Mouse (Mus musculus): ENCODE results near the gene Enthd1. TPM values are rescaled to one million over a fixed set of nuclear protein-coding genes. Genes with fewer than 3 reads are reported as not detected.

Enthd1 gene
- polyA plus RNA-seq, 1 experiment from 2014 or later, result not detected

DNA sequence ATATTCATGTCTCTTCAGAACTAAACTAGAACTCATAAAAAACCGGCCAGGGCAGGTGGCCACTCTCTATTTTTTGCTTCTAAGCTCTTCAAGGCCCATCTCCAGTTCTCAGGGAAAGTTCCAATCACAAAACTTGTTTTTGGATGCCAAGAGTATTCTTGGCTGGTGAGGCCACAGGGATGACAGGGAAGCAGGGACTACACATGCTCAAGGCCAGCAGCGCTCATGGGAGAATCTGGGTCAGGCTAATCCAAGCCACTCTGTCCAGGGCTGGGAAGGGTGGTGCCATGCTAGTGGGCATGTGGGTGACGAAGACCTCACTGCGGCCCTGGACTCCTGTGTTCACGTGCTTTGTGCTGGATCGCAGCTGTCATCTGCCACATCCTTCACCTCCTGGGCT lies 110.5 kb downstream of the Enthd1 start:
- Histone ChIP-seq H3K9ac (ENCODE audit: low read depth, low read length) (no peak overlapping the region), H3K27ac (ENCODE audit: low read depth, low read length) (no peak overlapping the region), H3K4me2 (ENCODE audit: low read length) (no peak overlapping the region), H3K36me3 (ENCODE audit: control insufficient read depth, insufficient read depth, low read length) (no peaks in the 10 kb centered on the region), H3K4me3 (ENCODE audit: low read length) (no peak overlapping the region), H3K27me3 (replicated peaks; ENCODE audit: control insufficient read depth, insufficient read depth, low read length) (no peaks in the 10 kb centered on the region), H3K4me1 (ENCODE audit: control insufficient read depth, insufficient read depth, low read depth, low read length) (no peaks in the 10 kb centered on the region), H3K9me3 (ENCODE audit: control insufficient read depth, low read length) (no peaks in the 10 kb centered on the region)
- 71% methylated on average over 6 of the region's 6 CpGs for WGBS
- ATAC-seq, result no peak

GRCm38 (mm10) chr15:80452425-80452824 lies 112.5 kb downstream of the Enthd1 start:
- H3K4me3 ChIP-seq (ENCODE audit: low read length), result no peak overlapping the region
- no peaks in the 10 kb centered on the region for H3K9me3 ChIP-seq (ENCODE audit: control insufficient read depth, low read length)
- no peak overlapping the region for H3K9ac ChIP-seq (ENCODE audit: low read depth, low read length)
- no peaks in the 10 kb centered on the region for H3K27me3 ChIP-seq (replicated peaks; ENCODE audit: control insufficient read depth, insufficient read depth, low read length)
- no peak overlapping the region for H3K4me2 ChIP-seq (ENCODE audit: low read length)
- 33% methylated on average over 16 of the region's 16 CpGs for WGBS
- no peak for ATAC-seq
- no peaks in the 10 kb centered on the region for H3K4me1 ChIP-seq (ENCODE audit: control insufficient read depth, insufficient read depth, low read depth, low read length)
- H3K27ac ChIP-seq (ENCODE audit: low read depth, low read length), result no peak overlapping the region
- H3K36me3 ChIP-seq (ENCODE audit: control insufficient read depth, insufficient read depth, low read length), result no peaks in the 10 kb centered on the region

- Histone ChIP-seq H3K27me3 (replicated peaks; ENCODE audit: control insufficient read depth, insufficient read depth, low read length) (no peaks in the 10 kb centered on the region), H3K4me1 (ENCODE audit: control insufficient read depth, insufficient read depth, low read depth, low read length) (no peaks in the 10 kb centered on the region), H3K9ac (ENCODE audit: low read depth, low read length) (no peak overlapping the region), H3K36me3 (ENCODE audit: control insufficient read depth, insufficient read depth, low read length) (no peaks in the 10 kb centered on the region), H3K4me2 (ENCODE audit: low read length) (no peak overlapping the region), H3K9me3 (ENCODE audit: control insufficient read depth, low read length) (no peaks in the 10 kb centered on the region), H3K27ac (ENCODE audit: low read depth, low read length) (no peak overlapping the region), H3K4me3 (ENCODE audit: low read length) (no peak overlapping the region)
- 76% methylated on average over 15 of the region's 15 CpGs for WGBS
- ATAC-seq, result no peak
These were observed 118.8 kb downstream of the Enthd1 start for GRCm38 (mm10) chr15:80445956-80446687.

DNA sequence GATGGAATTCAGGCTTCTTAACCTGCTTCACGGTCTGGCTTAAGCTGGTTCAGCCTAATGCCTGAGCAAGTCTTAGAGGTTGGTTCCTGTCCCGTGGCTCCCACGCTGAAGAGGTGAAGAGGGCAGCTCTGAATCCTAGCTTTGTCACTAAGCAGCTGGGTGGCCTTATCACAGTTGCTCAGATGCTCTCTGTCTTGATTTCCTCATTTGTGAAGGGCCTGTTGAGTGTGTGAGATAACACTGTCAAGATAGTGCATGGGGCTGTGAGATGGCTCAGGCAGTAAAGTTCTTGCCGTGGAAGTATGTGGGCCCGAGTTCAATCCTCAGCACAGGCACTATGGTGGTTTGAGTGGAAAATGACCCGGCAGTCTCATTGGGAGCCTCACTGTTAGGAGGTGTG lies 124.8 kb downstream of the Enthd1 start:
- Histone ChIP-seq H3K9me3 (ENCODE audit: control insufficient read depth, low read length) (no peaks in the 10 kb centered on the region), H3K9ac (ENCODE audit: low read depth, low read length) (no peak overlapping the region), H3K36me3 (ENCODE audit: control insufficient read depth, insufficient read depth, low read length) (no peaks in the 10 kb centered on the region), H3K4me1 (ENCODE audit: control insufficient read depth, insufficient read depth, low read depth, low read length) (no peaks in the 10 kb centered on the region), H3K4me2 (ENCODE audit: low read length) (no peak overlapping the region), H3K27ac (ENCODE audit: low read depth, low read length) (no peak overlapping the region), H3K27me3 (replicated peaks; ENCODE audit: control insufficient read depth, insufficient read depth, low read length) (no peaks in the 10 kb centered on the region), H3K4me3 (ENCODE audit: low read length) (no peak overlapping the region)
- ATAC-seq, result no peak
- 85% methylated on average over 6 of the region's 6 CpGs for WGBS

DNA sequence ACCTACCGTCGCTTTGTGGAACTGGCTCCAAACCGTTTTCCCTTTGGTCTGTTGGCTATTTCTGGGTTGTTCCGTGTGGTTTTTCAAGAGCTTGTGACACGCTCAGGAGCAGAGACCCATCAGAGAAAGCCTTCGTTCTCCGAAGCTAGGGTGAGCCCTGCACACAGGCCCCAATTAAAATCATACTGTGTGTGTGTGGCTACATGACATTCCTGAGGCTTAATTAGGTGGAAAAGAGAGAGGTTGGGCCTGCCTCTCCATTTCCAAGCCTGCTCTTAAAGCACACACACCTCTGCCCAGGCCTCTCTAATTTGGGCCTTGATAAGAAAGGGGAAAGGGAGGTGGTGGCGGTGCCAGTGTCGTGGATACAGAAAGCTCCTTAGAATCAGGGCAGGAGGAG lies 126.5 kb downstream of the Enthd1 start:
- Histone ChIP-seq H3K9me3 (ENCODE audit: control insufficient read depth, low read length) (no peaks in the 10 kb centered on the region), H3K4me3 (ENCODE audit: low read length) (no peak overlapping the region), H3K27ac (ENCODE audit: low read depth, low read length) (no peak overlapping the region), H3K36me3 (ENCODE audit: control insufficient read depth, insufficient read depth, low read length) (no peaks in the 10 kb centered on the region), H3K9ac (ENCODE audit: low read depth, low read length) (no peak overlapping the region), H3K4me1 (ENCODE audit: control insufficient read depth, insufficient read depth, low read depth, low read length) (no peaks in the 10 kb centered on the region), H3K4me2 (ENCODE audit: low read length) (no peak overlapping the region), H3K27me3 (replicated peaks; ENCODE audit: control insufficient read depth, insufficient read depth, low read length) (no peaks in the 10 kb centered on the region)
- ATAC-seq, result no peak
- WGBS, result 66% methylated on average over 9 of the region's 9 CpGs

DNA sequence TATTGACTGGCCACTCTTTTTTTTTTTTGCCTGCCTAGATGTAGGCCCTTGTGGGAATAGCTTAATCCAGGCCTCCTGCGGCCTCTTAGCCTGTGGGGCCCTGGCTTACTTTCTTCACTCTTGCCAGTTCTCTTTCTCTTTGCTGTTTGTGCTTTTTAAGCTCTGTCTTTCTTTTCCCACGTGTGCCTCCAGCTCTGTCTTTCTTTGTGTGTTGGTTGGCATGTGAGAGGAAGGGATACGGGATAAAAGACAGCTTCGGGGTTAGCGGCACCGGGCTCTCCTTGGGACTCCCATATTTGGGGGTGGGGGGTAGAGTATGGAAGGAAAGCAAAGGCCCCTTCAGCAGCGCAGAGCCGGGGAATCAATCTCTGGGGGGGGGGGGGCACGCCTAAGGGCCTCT lies 127.0 kb downstream of the Enthd1 start:
- Histone ChIP-seq H3K4me1 (ENCODE audit: control insufficient read depth, insufficient read depth, low read depth, low read length) (no peaks in the 10 kb centered on the region), H3K27ac (ENCODE audit: low read depth, low read length) (no peak overlapping the region), H3K4me3 (ENCODE audit: low read length) (no peak overlapping the region), H3K9ac (ENCODE audit: low read depth, low read length) (no peak overlapping the region), H3K27me3 (replicated peaks; ENCODE audit: control insufficient read depth, insufficient read depth, low read length) (no peaks in the 10 kb centered on the region), H3K9me3 (ENCODE audit: control insufficient read depth, low read length) (no peaks in the 10 kb centered on the region), H3K4me2 (ENCODE audit: low read length) (no peak overlapping the region), H3K36me3 (ENCODE audit: control insufficient read depth, insufficient read depth, low read length) (no peaks in the 10 kb centered on the region)
- no peak for ATAC-seq
- 68% methylated on average over 9 of the region's 9 CpGs for WGBS

DNA sequence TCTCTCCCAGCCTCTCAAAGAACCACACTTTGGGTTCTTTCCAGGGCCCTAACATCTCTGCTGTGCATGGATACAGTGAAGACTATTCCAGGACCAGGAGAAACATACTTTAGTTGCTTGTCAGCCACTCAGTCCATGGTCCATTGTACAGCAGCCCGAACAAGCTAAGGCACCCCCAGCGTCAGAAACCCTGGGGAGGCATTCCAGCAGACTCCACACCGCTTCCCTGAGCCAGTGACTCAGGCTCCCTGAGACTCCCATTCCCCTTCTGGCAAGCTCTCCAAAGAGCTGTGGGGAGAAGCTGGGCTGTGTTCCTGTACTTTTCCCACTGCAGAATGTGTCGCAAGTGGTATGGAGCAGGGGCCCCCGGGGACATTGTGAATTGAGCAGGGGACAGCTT lies 128.0 kb downstream of the Enthd1 start:
- H3K4me1 ChIP-seq (ENCODE audit: control insufficient read depth, insufficient read depth, low read depth, low read length), result no peaks in the 10 kb centered on the region
- no peaks in the 10 kb centered on the region for H3K36me3 ChIP-seq (ENCODE audit: control insufficient read depth, insufficient read depth, low read length)
- no peak overlapping the region for H3K4me3 ChIP-seq (ENCODE audit: low read length)
- no peaks in the 10 kb centered on the region for H3K9me3 ChIP-seq (ENCODE audit: control insufficient read depth, low read length)
- no peak for ATAC-seq
- H3K4me2 ChIP-seq (ENCODE audit: low read length), result no peak overlapping the region
- no peak overlapping the region for H3K27ac ChIP-seq (ENCODE audit: low read depth, low read length)
- H3K9ac ChIP-seq (ENCODE audit: low read depth, low read length), result no peak overlapping the region
- H3K27me3 ChIP-seq (replicated peaks; ENCODE audit: control insufficient read depth, insufficient read depth, low read length), result no peaks in the 10 kb centered on the region
- WGBS, result 74% methylated on average over 5 of the region's 5 CpGs

DNA sequence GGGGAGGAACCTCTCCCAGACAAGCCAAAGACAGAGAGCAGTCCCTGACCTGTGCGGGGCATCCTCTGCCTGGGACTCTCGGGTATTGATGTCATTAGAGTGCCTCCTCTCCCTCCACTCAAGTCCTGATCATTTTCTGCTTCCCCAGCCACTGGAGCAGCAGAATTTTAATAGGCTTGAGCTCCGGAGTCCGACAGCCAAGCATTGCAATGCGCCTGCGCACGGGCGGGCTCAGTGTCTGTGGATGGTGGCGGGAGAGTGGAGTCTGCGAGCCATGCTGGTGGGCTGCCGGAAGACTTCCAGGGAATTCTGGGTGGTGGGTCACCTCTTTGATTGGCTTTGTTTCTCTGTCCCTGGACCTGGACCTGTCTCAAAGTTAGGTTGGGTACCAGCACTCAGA lies 134.6 kb downstream of the Enthd1 start:
- Histone ChIP-seq H3K9ac (ENCODE audit: low read depth, low read length) (no peak overlapping the region), H3K27ac (ENCODE audit: low read depth, low read length) (no peak overlapping the region), H3K36me3 (ENCODE audit: control insufficient read depth, insufficient read depth, low read length) (no peaks in the 10 kb centered on the region), H3K4me1 (ENCODE audit: control insufficient read depth, insufficient read depth, low read depth, low read length) (no peaks in the 10 kb centered on the region), H3K9me3 (ENCODE audit: control insufficient read depth, low read length) (no peaks in the 10 kb centered on the region), H3K4me3 (ENCODE audit: low read length) (no peak overlapping the region), H3K27me3 (replicated peaks; ENCODE audit: control insufficient read depth, insufficient read depth, low read length) (no peaks in the 10 kb centered on the region), H3K4me2 (ENCODE audit: low read length) (0 out of 2 replicates have a peak overlapping the region, but pooled peaks have one; percentile 3)
- 0 out of 2 replicates have a peak, but pooled peaks have one; percentile 52 for ATAC-seq
- WGBS, result 62% methylated on average over 11 of the region's 11 CpGs

GRCm38 (mm10) chr15:80418146-80418545 lies 146.8 kb downstream of the Enthd1 start:
- Histone ChIP-seq H3K4me3 (ENCODE audit: low read length) (no peak overlapping the region), H3K27me3 (replicated peaks; ENCODE audit: control insufficient read depth, insufficient read depth, low read length) (no peaks in the 10 kb centered on the region), H3K36me3 (ENCODE audit: control insufficient read depth, insufficient read depth, low read length) (no peaks in the 10 kb centered on the region), H3K9ac (ENCODE audit: low read depth, low read length) (no peak overlapping the region), H3K4me1 (ENCODE audit: control insufficient read depth, insufficient read depth, low read depth, low read length) (peaks cover 10% of the 10 kb centered on the region), H3K27ac (ENCODE audit: low read depth, low read length) (no peak overlapping the region), H3K9me3 (ENCODE audit: control insufficient read depth, low read length) (no peaks in the 10 kb centered on the region), H3K4me2 (ENCODE audit: low read length) (no peak overlapping the region)
- WGBS, result 65% methylated on average over 2 of the region's 2 CpGs
- ATAC-seq, result no peak

Data from hindbrain, embryonic 16.5 days (tissue).